Mouse (Mus musculus): ENCODE measurements around the gene Synpr. TPM values are rescaled to one million over a fixed set of nuclear protein-coding genes. Genes with fewer than 3 reads are reported as not detected.
"Not testable (repeated sequence)": the region's sequence is repeated elsewhere in the genome, so short reads cannot be mapped to it uniquely, and the experiment has no call there.

Synpr gene
- polyA plus RNA-seq (2015; fragmentation: Nextera tagmentation; extraction: Ambion mirVana) = 4.2 and 4.6 TPM in 2 replicates

GRCm38 (mm10) chr14:13284091-13284844 lies at the start of gene Synpr:
Gene Synpr, plus strand, starts transcription at chr14:13284780.
- Histone ChIP-seq H3K27me3 (peaks cover 11% of the 10 kb centered on the region; the same call in 1 of the 2 replicates), H3K36me3 (no peaks in the 10 kb centered on the region), H3K9ac (no peak within 1 kb of the TSS), H3K9me3 (no peaks in the 10 kb centered on the region), H3K4me3 (peak within 1 kb of the TSS; percentile 39), H3K4me2 (peak within 1 kb of the TSS; percentile 69), H3K4me1 (peaks cover 9% of the 10 kb centered on the region), H3K27ac (no peak within 1 kb of the TSS; the same call in 1 of the 2 replicates)
- peak; percentile 98 for ATAC-seq (ENCODE audit: insufficient number of reproducible peaks, low FRiP score, low TSS enrichment, low read depth)
- WGBS = 4% methylated on average over 27 of the region's 27 CpGs

- H3K9me3 ChIP-seq = no peaks in the 10 kb centered on the region
- H3K4me1 ChIP-seq = no peaks in the 10 kb centered on the region
- H3K9ac ChIP-seq = no peak overlapping the region
- no peak overlapping the region for H3K4me2 ChIP-seq
- WGBS = 18% methylated on average over 1 of the region's 1 CpGs
- no peak overlapping the region for H3K27ac ChIP-seq
- no peaks in the 10 kb centered on the region for H3K27me3 ChIP-seq
- no peak for ATAC-seq (ENCODE audit: insufficient number of reproducible peaks, low FRiP score, low TSS enrichment, low read depth)
- H3K4me3 ChIP-seq = no peak overlapping the region
- H3K36me3 ChIP-seq = no peaks in the 10 kb centered on the region
Observed at GRCm38 (mm10) chr14:13236929-13237328, 47.7 kb upstream of the Synpr start.

GRCm38 (mm10) chr14:13247431-13247830 lies 37.1 kb upstream of the Synpr start:
- no peaks in the 10 kb centered on the region for H3K36me3 ChIP-seq
- ATAC-seq (ENCODE audit: insufficient number of reproducible peaks, low FRiP score, low TSS enrichment, low read depth) = no peak
- no peak overlapping the region for H3K4me3 ChIP-seq
- H3K9ac ChIP-seq = no peak overlapping the region
- H3K27me3 ChIP-seq = no peaks in the 10 kb centered on the region
- no peaks in the 10 kb centered on the region for H3K9me3 ChIP-seq
- H3K4me1 ChIP-seq = no peaks in the 10 kb centered on the region
- 63% methylated on average over 4 of the region's 4 CpGs for WGBS
- H3K27ac ChIP-seq = no peak overlapping the region
- H3K4me2 ChIP-seq = no peak overlapping the region

GRCm38 (mm10) chr14:13249361-13249760 lies 35.2 kb upstream of the Synpr start:
- H3K4me3 ChIP-seq = no peak overlapping the region
- H3K9me3 ChIP-seq = no peaks in the 10 kb centered on the region
- H3K36me3 ChIP-seq = no peaks in the 10 kb centered on the region
- ATAC-seq (ENCODE audit: insufficient number of reproducible peaks, low FRiP score, low TSS enrichment, low read depth) = no peak
- H3K9ac ChIP-seq = no peak overlapping the region
- H3K4me2 ChIP-seq = no peak overlapping the region
- no peaks in the 10 kb centered on the region for H3K4me1 ChIP-seq
- no peaks in the 10 kb centered on the region for H3K27me3 ChIP-seq
- H3K27ac ChIP-seq = no peak overlapping the region

GRCm38 (mm10) chr14:13252594-13252993 lies 32.0 kb upstream of the Synpr start:
- ATAC-seq (ENCODE audit: insufficient number of reproducible peaks, low FRiP score, low TSS enrichment, low read depth) = no peak
- Histone ChIP-seq H3K27me3 (no peaks in the 10 kb centered on the region), H3K4me3 (no peak overlapping the region), H3K4me1 (no peaks in the 10 kb centered on the region), H3K9me3 (no peaks in the 10 kb centered on the region), H3K27ac (no peak overlapping the region), H3K36me3 (no peaks in the 10 kb centered on the region), H3K4me2 (no peak overlapping the region), H3K9ac (no peak overlapping the region)
- WGBS = 93% methylated on average over 1 of the region's 1 CpGs

GRCm38 (mm10) chr14:13254741-13255140 lies 29.8 kb upstream of the Synpr start:
- not testable (repeated sequence) for H3K9me3 ChIP-seq; H3K4me2 ChIP-seq; H3K4me1 ChIP-seq; H3K27me3 ChIP-seq; H3K36me3 ChIP-seq; H3K4me3 ChIP-seq; H3K9ac ChIP-seq; H3K27ac ChIP-seq; ATAC-seq (ENCODE audit: insufficient number of reproducible peaks, low FRiP score, low TSS enrichment, low read depth)
- WGBS = 58% methylated on average over 2 of the region's 2 CpGs

- no peaks in the 10 kb centered on the region for H3K27me3 ChIP-seq
- no peak for ATAC-seq (ENCODE audit: insufficient number of reproducible peaks, low FRiP score, low TSS enrichment, low read depth)
Observed at GRCm38 (mm10) chr14:13262406-13262805, 22.2 kb upstream of the Synpr start.

GRCm38 (mm10) chr14:13266331-13266730 lies 18.2 kb upstream of the Synpr start:
- Histone ChIP-seq H3K27ac (no peak overlapping the region), H3K36me3 (no peaks in the 10 kb centered on the region), H3K4me3 (no peak overlapping the region), H3K4me2 (no peak overlapping the region), H3K4me1 (no peaks in the 10 kb centered on the region), H3K27me3 (no peaks in the 10 kb centered on the region), H3K9me3 (no peaks in the 10 kb centered on the region), H3K9ac (no peak overlapping the region)
- 69% methylated on average over 2 of the region's 2 CpGs for WGBS
- no peak for ATAC-seq (ENCODE audit: insufficient number of reproducible peaks, low FRiP score, low TSS enrichment, low read depth)

More at GRCm38 (mm10) chr14:13262406-13262805, 22.2 kb upstream of the Synpr start:
- no peaks in the 10 kb centered on the region for H3K9me3 ChIP-seq
- no peaks in the 10 kb centered on the region for H3K4me1 ChIP-seq
- no peak overlapping the region for H3K27ac ChIP-seq
- H3K36me3 ChIP-seq = no peaks in the 10 kb centered on the region
- 40% methylated on average over 1 of the region's 1 CpGs for WGBS
- H3K4me3 ChIP-seq = no peak overlapping the region
- H3K4me2 ChIP-seq = no peak overlapping the region
- H3K9ac ChIP-seq = no peak overlapping the region

GRCm38 (mm10) chr14:13267181-13267580 lies 17.4 kb upstream of the Synpr start:
- no peak overlapping the region for H3K27ac ChIP-seq
- ATAC-seq (ENCODE audit: insufficient number of reproducible peaks, low FRiP score, low TSS enrichment, low read depth) = no peak
- 85% methylated on average over 4 of the region's 4 CpGs for WGBS

GRCm38 (mm10) chr14:13283211-13283610 lies 1.4 kb upstream of the Synpr start:
- WGBS = 63% methylated on average over 4 of the region's 4 CpGs

More at GRCm38 (mm10) chr14:13267181-13267580, 17.4 kb upstream of the Synpr start:
- H3K4me3 ChIP-seq = no peak overlapping the region
- no peaks in the 10 kb centered on the region for H3K27me3 ChIP-seq
- H3K36me3 ChIP-seq = no peaks in the 10 kb centered on the region
- no peaks in the 10 kb centered on the region for H3K9me3 ChIP-seq
- H3K4me2 ChIP-seq = no peak overlapping the region
- no peaks in the 10 kb centered on the region for H3K4me1 ChIP-seq
- no peak overlapping the region for H3K9ac ChIP-seq

GRCm38 (mm10) chr14:13284845-13285198 lies 242 bp downstream of the Synpr start:
- no peak; the same call in 1 of the 2 replicates for ATAC-seq (ENCODE audit: insufficient number of reproducible peaks, low FRiP score, low TSS enrichment, low read depth)
- WGBS = 17% methylated on average over 13 of the region's 13 CpGs
- H3K27ac ChIP-seq = no peak overlapping the region

More at GRCm38 (mm10) chr14:13283211-13283610, 1.4 kb upstream of the Synpr start:
- Histone ChIP-seq H3K27ac (no peak overlapping the region), H3K4me2 (no peak overlapping the region), H3K4me3 (no peak overlapping the region), H3K36me3 (no peaks in the 10 kb centered on the region), H3K4me1 (peaks cover 9% of the 10 kb centered on the region), H3K9ac (no peak overlapping the region), H3K27me3 (peaks cover 11% of the 10 kb centered on the region; the same call in 1 of the 2 replicates), H3K9me3 (no peaks in the 10 kb centered on the region)
- ATAC-seq (ENCODE audit: insufficient number of reproducible peaks, low FRiP score, low TSS enrichment, low read depth) = no peak

GRCm38 (mm10) chr14:13285341-13286130 lies 956 bp downstream of the Synpr start:
- 74% methylated on average over 10 of the region's 10 CpGs for WGBS
- peaks cover 9% of the 10 kb centered on the region for H3K4me1 ChIP-seq
- H3K4me2 ChIP-seq = peak overlapping the region; percentile 69
- H3K4me3 ChIP-seq = peak overlapping the region; percentile 39; the same call in 1 of the 2 replicates
- H3K9me3 ChIP-seq = no peaks in the 10 kb centered on the region
- no peaks in the 10 kb centered on the region for H3K36me3 ChIP-seq
- ATAC-seq (ENCODE audit: insufficient number of reproducible peaks, low FRiP score, low TSS enrichment, low read depth) = no peak
- no peak overlapping the region for H3K27ac ChIP-seq
- H3K27me3 ChIP-seq = peaks cover 11% of the 10 kb centered on the region; the same call in 1 of the 2 replicates
- no peak overlapping the region for H3K9ac ChIP-seq

More at GRCm38 (mm10) chr14:13284845-13285198, 242 bp downstream of the Synpr start:
- Histone ChIP-seq H3K27me3 (peaks cover 11% of the 10 kb centered on the region; the same call in 1 of the 2 replicates), H3K4me3 (peak overlapping the region; percentile 39), H3K4me2 (peak overlapping the region; percentile 69), H3K4me1 (peaks cover 9% of the 10 kb centered on the region), H3K9ac (no peak overlapping the region), H3K9me3 (no peaks in the 10 kb centered on the region), H3K36me3 (no peaks in the 10 kb centered on the region)

Data from limb, embryonic 15.5 days (tissue).